Mouse (Mus musculus) embryo, embryonic 10.5 days (tissue): ENCODE measurements around the gene Gm45140.

ENCODE experiments used
- DNase-seq: peaks from one replicate; pipeline ENCODE4 v3.0.0-alpha.2; 2015; ENCODE audit warnings: low spot score

Gene Gm45140

GRCm38 (mm10) chr6:87799576-87799975, 36.0 kb downstream of the Gm45140 start:
- no peak for DNase-seq

GRCm38 (mm10) chr6:87797321-87797720, 38.3 kb downstream of the Gm45140 start:
- DNase-seq, result no peak

- DNase-seq, result no peak
These were observed 39.2 kb downstream of the Gm45140 start for GRCm38 (mm10) chr6:87796251-87796880.

- DNase-seq, result no peak
These were observed 40.0 kb downstream of the Gm45140 start for GRCm38 (mm10) chr6:87795385-87796150.

- no peak for DNase-seq
These were observed 41.6 kb downstream of the Gm45140 start for GRCm38 (mm10) chr6:87793821-87794510.

GRCm38 (mm10) chr6:87791826-87792225, 43.8 kb downstream of the Gm45140 start:
- no peak for DNase-seq

GRCm38 (mm10) chr6:87790779-87791480, 44.7 kb downstream of the Gm45140 start:
- DNase-seq, result no peak

- no peak for DNase-seq
These were observed 45.8 kb downstream of the Gm45140 start for GRCm38 (mm10) chr6:87789791-87790190.

GRCm38 (mm10) chr6:87788896-87789587, 46.6 kb downstream of the Gm45140 start:
- DNase-seq, result no peak

GRCm38 (mm10) chr6:87788266-87788895, 47.2 kb downstream of the Gm45140 start:
- no peak for DNase-seq

- no peak for DNase-seq
These were observed 48.3 kb downstream of the Gm45140 start for GRCm38 (mm10) chr6:87787108-87787890.

- no peak for DNase-seq
These were observed 49.0 kb downstream of the Gm45140 start for GRCm38 (mm10) chr6:87786621-87787020.

- no peak for DNase-seq
These were observed 51.6 kb downstream of the Gm45140 start for GRCm38 (mm10) chr6:87784033-87784432.

GRCm38 (mm10) chr6:87780546-87781301, 54.9 kb downstream of the Gm45140 start:
- no peak for DNase-seq

GRCm38 (mm10) chr6:87779174-87780165, 56.1 kb downstream of the Gm45140 start:
- no peak for DNase-seq

GRCm38 (mm10) chr6:87778294-87779173, 57.1 kb downstream of the Gm45140 start:
- no peak for DNase-seq

GRCm38 (mm10) chr6:87777842-87778241, 57.8 kb downstream of the Gm45140 start, which contains the start of gene Gp9:
Gene Gp9 (plus strand): TSS chr6:87778072.
- DNase-seq, result no peak
